Mouse (Mus musculus) kidney, adult 18-20 months (tissue): ENCODE measurements at regions not wholly inside any gene's neighbourhood (a gene's known extent, or its start where the extent isn't known, plus 50 kb on each side); places are given as distances from the start of the nearest gene placed in this dataset.

Experiments used
- DNase-seq: peaks from one replicate; pipeline ENCODE4 v3.0.0; 2021

- no peak for DNase-seq
Measured at GRCm38 (mm10) chr3:41172306-41173215, 89.7 kb upstream of the Pgrmc2 start.

- DNase-seq: no peak
Measured at GRCm38 (mm10) chr3:41171772-41172171, 88.9 kb upstream of the Pgrmc2 start.

GRCm38 (mm10) chr3:41171310-41171709 lies 88.5 kb upstream of the Pgrmc2 start:
- no peak for DNase-seq

GRCm38 (mm10) chr3:41170566-41170965 lies 87.7 kb upstream of the Pgrmc2 start:
- DNase-seq: no peak

GRCm38 (mm10) chr3:41169430-41169829 lies 86.6 kb upstream of the Pgrmc2 start:
- DNase-seq: no peak

GRCm38 (mm10) chr3:41168181-41168967 lies 85.5 kb upstream of the Pgrmc2 start:
- no peak for DNase-seq

GRCm38 (mm10) chr3:41167476-41167875 lies 84.6 kb upstream of the Pgrmc2 start:
- no peak for DNase-seq

- DNase-seq: no peak
Measured at GRCm38 (mm10) chr3:41164736-41165135, 81.9 kb upstream of the Pgrmc2 start.

- no peak for DNase-seq
Measured at GRCm38 (mm10) chr3:41163767-41164166, 80.9 kb upstream of the Pgrmc2 start.

- no peak for DNase-seq
Measured at GRCm38 (mm10) chr3:41162514-41162913, 79.7 kb upstream of the Pgrmc2 start.

- no peak for DNase-seq
Measured at GRCm38 (mm10) chr3:41160648-41161047, 77.8 kb upstream of the Pgrmc2 start.

GRCm38 (mm10) chr3:41158314-41158973 lies 75.6 kb upstream of the Pgrmc2 start:
- DNase-seq: no peak

GRCm38 (mm10) chr3:41157428-41157827 lies 74.6 kb upstream of the Pgrmc2 start:
- no peak for DNase-seq

- DNase-seq: no peak
Measured at GRCm38 (mm10) chr3:41156562-41156961, 73.7 kb upstream of the Pgrmc2 start.

- no peak for DNase-seq
Measured at GRCm38 (mm10) chr3:41155132-41155760, 72.4 kb upstream of the Pgrmc2 start.

- no peak for DNase-seq
Measured at GRCm38 (mm10) chr3:41154402-41154801, 71.6 kb upstream of the Pgrmc2 start.

GRCm38 (mm10) chr3:41151989-41152388 lies 69.1 kb upstream of the Pgrmc2 start:
- no peak for DNase-seq

GRCm38 (mm10) chr3:41140391-41140790 lies 57.5 kb upstream of the Pgrmc2 start:
- DNase-seq: no peak

- DNase-seq: no peak
Measured at GRCm38 (mm10) chr3:41137931-41138330, 55.1 kb upstream of the Pgrmc2 start.

GRCm38 (mm10) chr3:41132889-41133288 lies 50.0 kb upstream of the Pgrmc2 start:
- peak; percentile 19 for DNase-seq
